Mouse (Mus musculus): ENCODE data around the gene Trim63.
A peak's percentile ranks its signal among the peaks of the same experiment; 100 is the strongest.
"Not testable (repeated sequence)": the region's sequence is repeated elsewhere in the genome, so short reads cannot be mapped to it uniquely, and the experiment has no call there.

The Trim63 gene

GRCm38 (mm10) chr4:134341231-134341630 is 26.3 kb downstream of the Trim63 start:
- not testable (repeated sequence) for DNase-seq (ENCODE audit: low read depth, low spot score)

- no peak for DNase-seq (ENCODE audit: low read depth, low spot score)
Observed at GRCm38 (mm10) chr4:134342213-134342779, 27.4 kb downstream of the Trim63 start.

- peak; percentile 52 for DNase-seq (ENCODE audit: low read depth, low spot score)
Observed at GRCm38 (mm10) chr4:134343071-134344031, 28.4 kb downstream of the Trim63 start, which contains the start of gene Slc30a2. Gene Slc30a2 (plus strand): TSS chr4:134343181.

GRCm38 (mm10) chr4:134344620-134345019 is 29.7 kb downstream of the Trim63 start:
- peak; percentile 36 for DNase-seq (ENCODE audit: low read depth, low spot score)

GRCm38 (mm10) chr4:134345802-134346201 is 30.9 kb downstream of the Trim63 start:
- DNase-seq (ENCODE audit: low read depth, low spot score) = no peak

GRCm38 (mm10) chr4:134348078-134348477 is 33.2 kb downstream of the Trim63 start:
- no peak for DNase-seq (ENCODE audit: low read depth, low spot score)

- DNase-seq (ENCODE audit: low read depth, low spot score) = no peak
Observed at GRCm38 (mm10) chr4:134348545-134348944, 33.6 kb downstream of the Trim63 start.

GRCm38 (mm10) chr4:134349829-134350228 is 34.9 kb downstream of the Trim63 start:
- peak; percentile 44 for DNase-seq (ENCODE audit: low read depth, low spot score)

- DNase-seq (ENCODE audit: low read depth, low spot score) = peak; percentile 61
Observed at GRCm38 (mm10) chr4:134350641-134351040, 35.7 kb downstream of the Trim63 start.

GRCm38 (mm10) chr4:134351329-134352260 is 36.7 kb downstream of the Trim63 start:
- DNase-seq (ENCODE audit: low read depth, low spot score) = peak; percentile 78

- DNase-seq (ENCODE audit: low read depth, low spot score) = no peak
Observed at GRCm38 (mm10) chr4:134352261-134352707, 37.4 kb downstream of the Trim63 start.

- no peak for DNase-seq (ENCODE audit: low read depth, low spot score)
Observed at GRCm38 (mm10) chr4:134352929-134353328, 38.0 kb downstream of the Trim63 start.

GRCm38 (mm10) chr4:134353527-134354409 is 38.8 kb downstream of the Trim63 start:
- no peak for DNase-seq (ENCODE audit: low read depth, low spot score)

GRCm38 (mm10) chr4:134355841-134356452 is 41.0 kb downstream of the Trim63 start:
- no peak for DNase-seq (ENCODE audit: low read depth, low spot score)

GRCm38 (mm10) chr4:134356591-134357460 is 41.9 kb downstream of the Trim63 start:
- peak; percentile 82 for DNase-seq (ENCODE audit: low read depth, low spot score)

- DNase-seq (ENCODE audit: low read depth, low spot score) = no peak
Observed at GRCm38 (mm10) chr4:134357461-134357771, 42.5 kb downstream of the Trim63 start.

GRCm38 (mm10) chr4:134359649-134360048 is 44.7 kb downstream of the Trim63 start:
- no peak for DNase-seq (ENCODE audit: low read depth, low spot score)

- DNase-seq (ENCODE audit: low read depth, low spot score) = no peak
Observed at GRCm38 (mm10) chr4:134361215-134361614, 46.3 kb downstream of the Trim63 start.

- DNase-seq (ENCODE audit: low read depth, low spot score) = no peak
Observed at GRCm38 (mm10) chr4:134362124-134362523, 47.2 kb downstream of the Trim63 start.

All from ES-CJ7 (cell line).